ENCODE assay signal across 11 mouse cellular contexts in the genomic region with DNA sequence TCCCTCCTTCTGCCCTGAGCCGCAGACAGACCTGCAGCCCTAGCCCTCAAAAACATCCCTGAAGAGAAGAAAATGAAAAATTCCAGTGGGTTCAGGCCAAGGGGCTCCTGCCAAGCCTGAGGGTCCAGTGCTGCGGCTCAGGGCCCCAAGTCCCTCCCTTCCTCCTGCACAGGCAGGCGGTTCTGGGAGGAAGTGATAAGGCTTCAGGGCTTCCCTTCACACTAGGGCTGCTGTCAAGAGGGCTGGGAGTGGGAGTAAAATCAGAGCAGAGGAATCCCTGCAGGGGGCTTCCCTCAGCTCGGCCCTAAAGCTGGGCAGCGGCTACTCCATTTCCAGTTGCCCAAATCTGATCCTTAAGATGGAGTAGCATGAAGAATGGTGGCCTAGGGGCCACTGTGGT. TPM values are rescaled to one million over a fixed set of nuclear protein-coding genes. Genes with fewer than 3 reads are reported as not detected.
DNase-seq lines count a peak whose midpoint lies in the region; ATAC-seq and TF ChIP-seq lines count a peak whose summit lies in the region.
"Had no signal": no experiment of that assay in that cellular context is flagged by ENCODE, and none has a peak within 500 bp of the region (broad histone marks: within the 10 kb centered on the region; RNA-seq: fewer than 3 reads in every experiment).

No protein-coding gene starts in this region.

- H3K4me3 ChIP-seq in layer of hippocampus, adult 2 months, result no peak overlapping the region; the same call in 1 of the 2 replicates
- peak overlapping the region; percentile 46 for H3K4me3 ChIP-seq in heart, embryonic 12.5 days
- H3K4me3 ChIP-seq: midbrain, embryonic 12.5 days had no signal

- ATAC-seq in common myeloid progenitor, adult 5-6 weeks (replicated peaks; ENCODE audit: low read depth, poor library complexity, severe bottlenecking), result peak; percentile 80
- ATAC-seq in heart, embryonic 12.5 days (ENCODE audit: insufficient number of reproducible peaks, low FRiP score), result peak; percentile 38; the same call in 1 of the 2 replicates
- ATAC-seq: forebrain, embryonic 14.5 days had no signal

- no peaks in the 10 kb centered on the region; the same call in 1 of the 2 replicates for H3K36me3 ChIP-seq in heart, embryonic 12.5 days
- H3K36me3 ChIP-seq: G1E; midbrain, embryonic 12.5 days had no signal

- H3K4me1 ChIP-seq in heart, embryonic 12.5 days (replicated peaks), result peaks cover 33% of the 10 kb centered on the region
- H3K4me1 ChIP-seq: midbrain, embryonic 12.5 days had no signal

- H3K9me3 ChIP-seq in heart, embryonic 12.5 days (replicated peaks), result no peaks in the 10 kb centered on the region
- H3K9me3 ChIP-seq: G1E; midbrain, embryonic 12.5 days had no signal

- H3K4me2 ChIP-seq in heart, embryonic 12.5 days, result peak overlapping the region; percentile 63
- H3K4me2 ChIP-seq: midbrain, embryonic 12.5 days had no signal

- H3K27me3 ChIP-seq in heart, embryonic 12.5 days (replicated peaks), result no peaks in the 10 kb centered on the region
- H3K27me3 ChIP-seq: midbrain, embryonic 12.5 days had no signal

- H3K27ac ChIP-seq in layer of hippocampus, adult 2 months, result peak overlapping the region; percentile 67; the same call in 1 of the 2 replicates
- peak overlapping the region; percentile 84 for H3K27ac ChIP-seq in heart, embryonic 12.5 days (ENCODE audit: poor library complexity, severe bottlenecking)
- H3K27ac ChIP-seq: midbrain, embryonic 12.5 days had no signal

- no peak for TF ChIP-seq CTCF in layer of hippocampus, adult 2 months (conservative IDR thresholded peaks at IDR 0.05)

- no peak for DNase-seq in layer of hippocampus, adult 2 months (ENCODE audit: low spot score in 2 of 2)
- no peak for DNase-seq in layer of hippocampus, adult 9-11 months
- peak; percentile 14 for DNase-seq in liver
- no peak for DNase-seq in cerebellum, postnatal 10 days
- DNase-seq in yolk sac, embryonic 10.5 days (ENCODE audit: low spot score), result no peak
- DNase-seq in cerebellum, postnatal 25 days, result no peak

- 9% methylated on average over 5 of the region's 5 CpGs for WGBS in heart, embryonic 12.5 days

- peak overlapping the region; percentile 61 for H3K9ac ChIP-seq in heart, embryonic 12.5 days
- H3K9ac ChIP-seq: midbrain, embryonic 12.5 days had no signal

RNA-seq across cellular contexts. Expression of a gene that starts 0.9 kb away (rescaled TPM):
- 1 to 10 TPM; 6.6 to 7.8 TPM for total RNA-seq in layer of hippocampus, adult 2 months (2021)
- total RNA-seq in common myeloid progenitor, adult 5-6 weeks (2017), result 0.05 TPM in 1 of 2 replicates, not detected in the other
- polyA plus RNA-seq in heart, embryonic 12.5 days (2016; fragmentation: Nextera tagmentation; extraction: Ambion mirVana), result 45.9 and 46.9 TPM in 2 replicates

RNA-seq across cellular contexts. Expression of a gene that starts 14.1 kb away (rescaled TPM):
- total RNA-seq in layer of hippocampus, adult 2 months (2021), result 10 to 100 TPM; 21.7 to 23.6 TPM
- total RNA-seq in common myeloid progenitor, adult 5-6 weeks (2017), result 0.41 and 0.49 TPM in 2 replicates
- polyA plus RNA-seq in heart, embryonic 12.5 days (2016; fragmentation: Nextera tagmentation; extraction: Ambion mirVana), result 38.2 and 40.5 TPM in 2 replicates

RNA-seq across cellular contexts. Expression of a gene that starts 26.4 kb away (rescaled TPM):
- total RNA-seq in layer of hippocampus, adult 2 months (2021), result 1 to 10 TPM; 3.0 to 3.2 TPM
- total RNA-seq in common myeloid progenitor, adult 5-6 weeks (2017), result 0.78 and 4.5 TPM in 2 replicates
- 1.4 and 2.6 TPM in 2 replicates for polyA plus RNA-seq in heart, embryonic 12.5 days (2016; fragmentation: Nextera tagmentation; extraction: Ambion mirVana)

RNA-seq across cellular contexts. Expression of a gene that starts 27.9 kb away (rescaled TPM):
- total RNA-seq in layer of hippocampus, adult 2 months (2021), result 10 to 100 TPM; 50.8 to 57.0 TPM
- total RNA-seq in common myeloid progenitor, adult 5-6 weeks (2017), result 11.5 and 32.2 TPM in 2 replicates
- polyA plus RNA-seq in heart, embryonic 12.5 days (2016; fragmentation: Nextera tagmentation; extraction: Ambion mirVana), result 52.7 and 57.4 TPM in 2 replicates

RNA-seq across cellular contexts. Expression of a gene that starts 47.7 kb away (rescaled TPM):
- under 1 TPM; 0.20 to 0.39 TPM for total RNA-seq in layer of hippocampus, adult 2 months (2021)
- total RNA-seq in common myeloid progenitor, adult 5-6 weeks (2017), result not detected in 2 replicates
- polyA plus RNA-seq in heart, embryonic 12.5 days (2016; fragmentation: Nextera tagmentation; extraction: Ambion mirVana), result 0.09 and 0.19 TPM in 2 replicates
- polyA plus RNA-seq: forebrain, embryonic 14.5 days; G1E had no signal

Comparison
In these comparisons a context has a peak if more than half of its experiments do, and no peak if none do; other contexts are left out.
1. RNA of a gene that starts 14.1 kb away (total RNA-seq): 21.7 to 23.6 TPM in layer of hippocampus, adult 2 months; 0.41 to 0.49 TPM in common myeloid progenitor, adult 5-6 weeks; every median in the first group is over 10 times any median in the second.